Mouse (Mus musculus) adipocyte (in vitro differentiated cells): Measurements from ENCODE around the gene Ascl5.
A peak's percentile ranks its signal among the peaks of the same experiment; 100 is the strongest.

Experiments used
- DNase-seq: peaks from one replicate; pipeline ENCODE4 v3.0.0-alpha.2; 2016; ENCODE audit warnings: low spot score

Ascl5 gene

DNA sequence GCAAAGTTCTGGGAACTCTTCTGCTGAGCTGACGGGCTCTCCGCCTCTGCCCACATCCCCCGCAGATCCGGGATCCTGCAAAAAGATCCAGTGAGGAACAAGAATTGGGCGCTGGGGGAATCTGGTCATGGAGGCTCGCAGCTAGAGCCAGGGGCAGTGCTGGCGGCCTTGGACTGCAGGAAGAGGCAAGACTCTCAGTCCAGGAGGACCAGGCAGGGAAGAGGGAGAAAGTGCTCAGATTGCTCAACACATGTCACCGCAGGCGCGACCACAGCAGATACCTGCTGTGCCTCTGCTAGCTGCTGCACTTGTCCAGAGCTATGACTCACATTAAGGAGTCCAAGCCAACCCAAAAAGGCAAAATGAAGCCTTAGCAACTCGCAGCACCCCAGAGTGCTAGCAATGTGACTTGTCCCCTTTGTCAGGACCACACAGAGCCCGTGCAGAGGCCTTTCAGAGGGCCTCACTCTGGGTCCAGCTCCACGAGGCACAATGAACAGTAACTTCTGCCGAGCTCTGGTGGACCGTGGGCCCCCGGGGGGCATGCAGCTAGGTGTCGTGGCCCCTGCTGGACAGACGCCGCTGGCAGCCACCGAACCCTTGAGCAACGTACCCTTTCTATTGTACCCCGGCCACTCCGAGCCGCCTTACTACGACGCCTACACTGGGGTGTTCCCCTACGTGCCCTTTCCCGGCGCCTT is at the start of gene Ascl5:
Gene Ascl5 (plus strand): TSS at position 493 of the 701 bp plus-strand sequence.
- DNase-seq: no peak

DNA sequence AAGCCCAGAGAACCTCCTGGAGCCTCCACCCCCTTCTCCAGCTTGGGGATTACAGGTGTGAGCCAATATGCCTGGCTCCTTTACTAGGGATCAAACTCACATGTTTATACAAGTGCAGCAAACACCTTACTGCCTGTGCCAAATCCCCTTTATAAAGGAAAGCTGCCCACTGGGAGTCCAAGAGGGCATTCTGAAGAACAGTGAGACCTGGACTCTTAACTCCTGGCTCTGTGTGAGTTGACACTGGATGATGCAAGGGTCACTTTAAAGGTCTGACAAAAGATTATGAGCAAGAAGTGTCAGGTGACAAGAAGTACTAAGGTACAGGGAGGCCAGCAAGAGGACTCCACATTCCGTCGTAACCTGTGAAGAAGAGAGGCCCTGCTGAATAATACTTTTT is 49.2 kb upstream of the Ascl5 start:
- no peak for DNase-seq

DNA sequence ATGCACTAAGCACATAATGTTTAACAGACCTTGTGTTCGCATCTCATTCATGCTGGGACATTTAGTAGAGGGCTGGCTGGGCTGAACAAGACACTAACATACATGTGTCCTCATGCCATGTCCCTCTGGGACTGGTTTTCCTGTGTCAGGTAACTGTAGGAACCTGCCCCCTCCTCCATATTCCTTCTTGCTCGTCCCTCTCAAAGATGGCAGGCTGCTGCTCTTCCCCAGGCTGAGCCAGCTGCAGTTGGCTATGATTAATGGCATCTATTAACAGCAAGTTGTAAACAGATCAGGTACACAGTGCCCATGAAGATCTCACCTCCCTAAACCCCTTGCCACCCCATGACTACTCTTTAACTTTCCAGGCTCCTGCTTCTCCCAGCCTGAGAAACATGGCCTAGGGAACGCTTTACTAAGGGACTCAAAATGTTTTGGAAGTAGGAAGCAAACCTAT is 44.3 kb upstream of the Ascl5 start, which contains the start of gene Igfn1:
Gene Igfn1 (minus strand): TSS at position 51 of the 457 bp plus-strand sequence.
- DNase-seq: no peak

DNA sequence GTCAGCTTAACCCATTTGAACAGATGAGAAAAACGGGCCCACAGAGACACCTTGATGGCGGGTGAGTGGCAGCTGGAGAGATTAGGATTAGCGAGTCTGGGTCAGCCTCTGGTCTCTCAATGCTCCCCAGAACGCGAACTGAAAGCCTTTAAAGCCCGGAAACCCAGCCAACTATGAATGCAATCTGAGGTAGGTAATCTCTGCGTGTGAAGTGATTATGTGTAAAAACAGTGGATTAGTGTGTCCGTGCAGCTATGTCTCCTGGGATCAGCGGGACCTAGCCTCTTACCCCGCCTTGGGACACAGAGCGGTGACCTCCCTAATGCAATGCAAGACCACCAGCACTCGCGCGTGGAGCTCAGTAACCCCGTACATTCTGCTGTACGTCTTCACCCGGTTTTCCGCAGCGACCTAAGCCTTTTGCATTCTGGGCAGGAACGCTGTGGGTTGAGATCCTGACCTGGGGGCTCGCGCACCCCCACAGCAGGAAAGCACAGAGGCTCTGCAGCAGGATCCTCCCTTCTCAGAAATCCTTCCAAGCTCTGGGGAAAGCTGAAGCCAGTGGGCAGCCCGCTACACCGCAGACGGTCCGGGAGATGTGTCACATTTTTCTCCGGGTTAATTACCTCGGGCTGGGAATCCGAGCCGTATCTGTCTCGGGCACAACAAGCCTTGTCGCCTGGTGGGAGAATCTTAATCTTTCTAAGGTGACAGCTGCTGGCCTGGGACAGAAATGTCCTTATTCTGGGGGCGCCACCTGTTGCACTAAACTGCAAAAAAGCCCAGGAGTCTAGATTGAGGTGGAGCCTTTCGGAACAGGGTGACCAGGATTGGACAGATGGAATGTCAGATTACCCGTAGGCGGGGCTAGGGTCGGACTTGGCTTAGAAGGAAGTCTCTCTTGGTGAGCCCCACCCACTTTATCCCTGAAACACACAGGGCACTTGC is 43.1 kb upstream of the Ascl5 start, which contains the start of gene Tmem9:
Gene Tmem9 (plus strand): TSS at position 940 of the 948 bp plus-strand sequence.
- peak; percentile 23 for DNase-seq

DNA sequence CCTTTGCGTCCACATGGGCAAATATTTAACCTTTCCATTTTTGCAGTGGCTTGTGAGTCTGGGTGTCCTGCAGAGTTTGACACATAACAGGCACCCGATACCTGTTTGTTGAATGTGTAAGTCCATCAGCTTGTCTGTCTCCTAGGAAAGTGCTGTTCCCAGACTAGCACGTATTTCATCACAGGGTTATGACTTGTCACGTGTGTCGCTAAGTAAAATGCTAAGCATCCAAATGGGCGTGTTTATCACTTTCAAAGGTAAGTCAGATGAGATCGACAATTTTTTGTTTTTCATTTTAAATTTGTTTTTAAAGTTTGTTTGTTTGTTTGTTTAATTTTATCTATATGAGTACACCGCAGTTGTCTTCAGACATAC is 42.5 kb upstream of the Ascl5 start:
- no peak for DNase-seq

DNA sequence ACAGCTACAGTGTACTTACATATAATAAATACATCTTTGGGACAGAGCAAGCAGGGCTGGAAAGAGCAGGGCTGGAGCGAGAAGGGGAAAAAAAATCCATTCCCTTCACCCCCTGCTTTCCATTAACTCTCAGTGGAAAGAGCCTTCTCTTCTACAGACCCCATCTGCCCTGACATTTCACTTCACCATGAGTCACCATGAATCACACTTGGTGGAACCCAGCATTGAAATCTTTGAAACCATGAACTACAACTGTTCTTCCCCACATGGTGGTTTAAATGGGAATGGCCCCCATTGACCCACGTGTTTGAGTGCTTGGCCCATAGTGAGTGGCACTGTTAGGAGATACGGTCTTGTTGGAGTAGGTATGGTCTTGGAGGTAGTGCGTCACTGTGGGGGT is 40.4 kb upstream of the Ascl5 start:
- DNase-seq: no peak

DNA sequence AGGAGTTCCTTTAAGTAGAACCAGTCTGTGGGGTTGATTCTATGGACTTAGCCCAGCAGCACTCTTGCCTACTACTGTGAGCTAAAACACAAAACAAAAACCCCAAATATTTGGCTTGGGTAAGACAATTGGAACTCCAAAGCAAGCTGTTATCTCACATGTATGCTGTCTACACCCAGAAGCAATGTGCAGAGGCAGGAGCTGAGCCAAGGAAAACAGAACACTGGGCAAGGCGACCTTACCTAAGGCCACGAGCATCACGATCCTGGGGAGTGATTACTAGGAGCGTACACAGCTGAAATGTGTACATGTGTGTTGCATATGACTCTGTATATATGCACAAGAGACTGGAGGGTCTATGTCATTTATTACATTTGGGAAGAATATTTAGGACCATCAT is 37.1 kb upstream of the Ascl5 start:
- no peak for DNase-seq

DNA sequence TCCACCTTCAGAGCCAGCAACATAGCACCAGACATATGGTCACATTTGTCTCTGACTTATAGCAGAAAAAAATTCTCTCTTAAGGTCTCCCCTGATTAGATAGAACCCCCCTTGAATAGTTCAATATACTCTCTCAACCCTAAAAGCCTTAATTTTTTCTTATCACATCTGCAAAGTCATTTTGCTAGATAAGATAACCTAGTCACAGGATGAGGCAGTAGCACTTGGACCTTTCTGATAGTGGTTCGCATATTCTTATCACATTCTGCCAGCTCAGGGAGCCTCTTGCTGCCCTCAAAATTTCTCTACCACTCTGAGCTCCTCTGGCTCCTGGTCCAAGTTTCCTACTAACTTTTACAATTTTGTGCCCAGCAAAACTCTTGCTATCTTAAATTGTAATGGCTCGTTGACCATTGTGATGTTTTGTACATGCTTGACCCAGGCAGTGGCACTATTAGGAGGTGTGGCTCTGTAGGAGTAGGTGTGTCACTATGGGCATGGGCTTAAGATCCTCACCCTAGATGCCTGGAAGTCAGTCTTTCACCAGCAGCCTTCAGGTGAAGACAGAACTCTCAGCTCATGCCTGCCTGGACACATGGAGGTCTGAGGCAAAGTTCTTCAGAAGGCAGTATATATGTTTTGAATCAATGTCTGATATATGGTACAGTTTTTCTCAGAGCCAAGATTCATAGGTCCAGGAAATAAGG is 35.7 kb upstream of the Ascl5 start:
- no peak for DNase-seq

DNA sequence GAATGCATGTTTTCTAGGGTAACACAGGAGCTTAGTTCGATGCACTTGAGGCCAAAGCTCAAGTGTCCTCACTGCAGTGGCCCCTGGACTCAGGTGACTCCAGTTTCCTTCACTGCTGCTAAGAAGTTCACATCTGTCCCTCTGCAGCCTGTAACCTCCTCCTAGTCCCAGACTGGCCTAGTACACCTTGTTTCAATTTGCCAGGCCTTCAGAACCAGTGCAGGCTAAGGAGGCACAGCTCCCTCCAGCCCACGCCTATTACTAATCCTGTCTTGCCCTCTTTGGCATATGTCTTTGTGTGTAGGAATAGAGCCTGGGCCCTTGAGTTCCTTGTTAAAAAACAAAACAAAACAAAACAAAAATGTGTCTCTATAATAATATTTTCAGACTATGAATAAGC is 33.3 kb upstream of the Ascl5 start:
- no peak for DNase-seq

DNA sequence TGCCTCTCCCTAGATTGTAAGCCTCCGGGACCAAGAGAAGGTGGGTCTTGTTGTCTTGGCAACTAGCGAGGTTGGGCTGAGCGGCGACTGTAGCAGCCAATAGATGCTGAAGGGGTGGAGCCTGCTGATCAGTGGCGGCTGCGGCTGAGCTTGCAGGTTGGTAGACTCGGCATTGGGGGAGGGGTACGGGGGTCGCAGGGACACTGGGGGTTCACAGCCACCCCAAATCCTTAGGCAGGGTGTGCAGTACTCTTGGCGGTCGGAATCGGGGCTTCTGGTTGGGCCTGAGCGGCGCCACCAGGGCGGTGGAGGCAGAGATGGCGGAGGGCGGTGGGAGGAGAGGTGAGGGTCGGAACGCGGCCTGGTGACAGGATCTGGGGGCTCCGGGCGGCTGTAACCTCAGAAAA is 32.7 kb upstream of the Ascl5 start:
- DNase-seq: peak; percentile 97

DNA sequence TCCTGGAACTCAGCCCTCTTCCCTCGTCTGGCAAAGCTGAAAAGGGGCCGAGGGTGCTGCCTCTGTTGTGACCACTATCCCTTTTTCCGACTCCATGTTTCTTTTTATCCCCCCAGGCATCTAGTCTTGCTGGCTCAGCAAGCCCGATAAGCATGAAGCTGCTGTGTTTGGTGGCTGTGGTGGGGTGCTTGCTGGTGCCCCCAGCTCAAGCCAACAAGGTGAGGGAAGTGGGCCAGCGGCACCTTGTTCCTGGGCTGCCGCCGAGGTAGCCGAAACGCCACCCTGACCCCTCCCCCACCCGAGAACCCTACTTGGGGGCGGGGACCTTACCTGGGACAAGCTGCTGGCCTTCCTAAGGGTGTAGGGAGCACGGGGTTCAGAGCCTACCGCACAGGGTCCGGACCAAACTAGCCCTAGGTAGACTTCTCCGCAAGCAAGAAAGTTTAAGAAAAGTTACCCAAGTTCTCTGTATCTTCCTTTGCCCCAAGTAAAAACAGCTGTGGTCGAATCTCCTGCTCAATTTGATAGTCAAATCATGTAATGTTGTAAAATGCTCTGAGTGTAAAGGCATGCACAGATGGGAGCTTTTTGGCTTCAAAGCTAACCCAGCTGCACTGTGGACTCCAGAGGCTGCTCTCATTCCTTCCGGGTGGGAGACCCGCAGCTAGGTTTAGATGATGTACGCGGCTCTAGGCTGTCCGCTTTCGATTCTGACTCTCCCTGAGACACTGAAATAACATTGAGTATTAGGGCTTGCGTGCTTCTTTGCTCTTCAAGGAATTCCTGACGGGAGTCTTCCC is 32.0 kb upstream of the Ascl5 start:
- DNase-seq: no peak

DNA sequence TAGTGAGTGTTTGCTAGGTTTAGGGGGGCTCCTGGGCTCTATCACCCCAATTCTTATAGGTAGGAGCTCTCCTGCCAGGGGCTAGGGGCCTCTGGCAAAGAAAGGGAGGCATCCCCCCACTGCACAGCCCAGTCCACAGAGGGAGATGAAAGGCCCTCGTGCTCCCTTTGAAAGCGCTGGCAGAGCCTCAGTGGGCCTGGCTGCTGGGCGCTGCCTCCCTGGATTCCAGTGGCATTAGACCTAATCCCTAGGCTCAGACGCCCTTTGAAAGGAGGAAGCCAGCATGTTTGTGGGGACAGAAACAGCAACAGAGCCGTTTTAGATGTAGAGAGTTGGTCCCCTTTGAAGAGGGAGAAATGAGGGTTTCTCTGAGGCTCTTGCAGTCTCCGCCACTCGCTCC is 20.4 kb upstream of the Ascl5 start:
- DNase-seq: no peak

DNA sequence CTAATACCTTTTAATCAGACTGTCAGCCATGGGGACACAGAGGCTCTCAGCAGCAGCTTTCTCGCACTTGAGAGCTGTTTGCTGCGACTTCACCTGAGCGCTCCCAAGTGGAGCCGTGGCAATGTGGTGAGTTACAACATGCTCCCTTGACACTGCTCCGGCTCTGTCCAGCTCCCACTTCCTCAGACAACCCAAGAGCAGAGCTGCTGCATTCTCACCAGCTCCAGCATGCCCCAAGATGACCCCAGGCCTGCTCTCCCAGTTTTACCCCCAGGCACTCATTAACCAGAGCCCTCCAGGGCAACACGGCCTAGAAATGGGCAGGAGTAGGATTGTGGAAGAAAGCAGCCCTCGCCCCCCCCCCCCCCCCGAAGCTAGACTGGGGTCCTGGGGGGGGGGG is 18.9 kb upstream of the Ascl5 start:
- DNase-seq: no peak

DNA sequence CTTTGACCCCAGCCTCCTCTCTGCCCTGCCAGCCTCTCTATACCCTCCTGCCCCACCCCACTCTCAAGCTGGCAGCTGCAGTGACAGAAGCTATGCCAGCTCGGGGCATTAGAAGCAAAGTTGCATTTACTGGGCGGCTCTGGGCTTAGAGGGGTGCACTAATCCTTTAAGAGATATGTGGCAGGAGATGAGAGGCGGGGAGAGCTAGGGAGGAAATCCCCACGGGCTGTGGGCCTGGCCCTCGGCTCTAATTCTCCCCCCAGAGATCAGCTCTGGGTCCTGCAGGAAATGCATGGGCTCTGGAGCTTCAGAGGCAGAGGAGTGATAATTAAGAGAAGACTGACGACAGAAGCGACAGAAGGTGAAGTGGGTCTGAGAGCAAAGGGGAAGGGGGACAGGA is 17.6 kb upstream of the Ascl5 start:
- DNase-seq: no peak

DNA sequence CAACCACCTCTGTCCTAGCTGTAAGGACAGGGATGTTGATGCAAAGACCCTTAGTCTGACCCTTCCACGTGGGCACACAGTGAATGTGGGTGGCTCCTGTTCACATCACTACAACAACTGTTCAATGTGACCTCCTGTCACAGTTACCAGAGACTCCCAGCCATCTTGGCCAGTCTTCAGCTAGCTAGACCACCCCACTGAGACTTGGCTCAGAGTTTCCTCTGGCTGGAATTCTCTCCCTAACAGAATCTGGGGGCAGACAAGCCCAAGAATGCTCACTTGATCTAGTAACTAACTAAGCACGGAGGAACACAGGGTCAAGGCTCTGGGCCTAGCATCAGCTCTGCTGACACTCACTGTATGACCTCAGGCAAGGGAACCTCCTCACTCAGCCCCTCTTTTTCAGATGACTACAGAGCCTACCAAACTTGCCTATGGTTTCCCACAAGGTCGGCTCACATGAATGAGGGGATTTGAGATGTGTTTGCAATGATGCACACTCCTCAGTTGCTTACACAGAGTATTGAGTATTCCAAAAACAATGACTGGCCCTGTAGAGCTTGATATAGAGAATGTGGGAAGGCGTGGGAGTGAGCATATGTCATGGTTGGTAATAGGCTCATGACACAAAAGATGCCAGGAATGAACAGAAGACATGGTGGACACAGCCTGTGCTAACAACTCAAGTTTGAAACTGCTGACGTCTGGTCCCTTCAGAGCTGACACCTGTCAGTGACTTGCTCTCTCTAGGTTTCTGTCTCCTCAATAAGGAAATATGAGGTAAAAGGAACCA is 11.7 kb upstream of the Ascl5 start:
- DNase-seq: no peak

DNA sequence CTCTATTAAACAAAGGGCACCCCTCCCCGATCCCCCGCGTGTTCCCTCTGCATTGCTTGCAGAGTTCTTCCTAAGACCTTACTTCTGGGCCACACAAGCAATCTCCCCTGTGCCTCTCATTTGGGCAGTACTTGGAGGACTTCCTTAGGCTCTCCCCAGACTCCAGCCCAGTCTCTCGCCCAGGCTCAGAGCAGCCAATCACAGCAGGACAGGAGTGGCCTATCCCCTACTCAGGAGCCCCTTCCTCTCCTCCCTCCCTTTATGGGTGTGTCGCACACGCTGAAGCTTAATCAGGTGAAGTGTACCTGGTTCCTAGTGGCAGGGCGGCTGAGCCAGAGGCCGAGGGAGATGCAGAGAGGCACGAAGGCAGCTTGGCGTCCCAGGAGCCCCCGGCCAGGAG is 10.2 kb upstream of the Ascl5 start:
- no peak for DNase-seq

DNA sequence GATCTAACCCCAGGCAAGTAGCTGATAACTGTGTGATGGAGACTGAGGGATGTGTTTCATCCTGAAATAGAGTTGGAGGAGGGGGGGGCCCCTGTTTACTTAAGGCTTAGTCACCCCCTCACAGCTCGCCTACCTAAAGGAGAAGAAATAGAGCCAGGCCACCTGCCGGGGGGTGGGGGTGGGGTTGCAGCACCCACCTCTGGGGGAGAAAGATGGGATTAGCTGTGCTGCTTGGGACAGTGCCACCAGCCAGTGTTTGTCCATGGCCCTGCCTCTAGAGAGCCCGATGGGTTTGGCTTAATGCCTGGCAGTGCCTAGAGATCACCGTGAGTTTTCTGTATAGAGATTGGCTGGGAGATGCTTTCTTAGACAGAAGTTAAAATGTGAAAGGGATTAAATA is 9.7 kb upstream of the Ascl5 start:
- DNase-seq: peak; percentile 11

DNA sequence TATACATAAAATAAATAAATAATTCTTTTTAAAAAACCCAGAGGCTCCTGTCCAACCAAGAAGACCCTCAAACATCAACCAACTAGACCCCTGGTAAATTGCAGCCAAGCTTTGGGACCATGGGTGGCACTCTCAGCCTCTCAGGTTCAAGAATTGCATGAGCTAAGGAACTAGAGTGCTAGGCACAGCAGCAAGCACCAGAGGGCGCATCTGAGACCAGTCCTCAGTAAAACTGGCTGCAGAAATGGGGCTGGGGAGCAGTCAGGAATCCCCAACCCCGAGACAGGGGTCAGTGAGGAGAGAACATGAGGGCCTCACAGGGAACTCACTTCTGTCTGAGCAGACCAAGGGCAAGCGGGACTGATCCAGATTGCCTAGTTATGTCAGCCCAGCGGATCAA is 4.8 kb upstream of the Ascl5 start:
- DNase-seq: peak; percentile 53

DNA sequence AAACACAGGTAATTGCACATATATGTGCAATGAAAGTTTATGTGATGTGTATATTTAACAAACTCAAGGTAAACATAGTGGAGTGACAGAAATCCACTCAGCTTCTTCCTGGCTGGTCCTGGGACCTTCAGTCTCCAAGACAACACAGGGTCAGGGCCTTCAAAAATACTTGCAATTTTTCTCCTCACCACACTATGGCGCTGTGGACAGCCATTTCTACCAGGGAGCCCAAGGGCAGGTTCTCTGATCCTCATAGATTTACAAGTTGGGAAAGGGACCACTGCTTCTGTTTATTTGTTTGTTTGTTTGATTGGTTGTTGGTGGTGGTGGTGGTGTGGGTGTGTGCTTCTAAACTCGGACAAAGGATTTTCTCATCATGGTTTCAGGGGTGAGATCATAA is 3.2 kb upstream of the Ascl5 start:
- peak; percentile 29 for DNase-seq

DNA sequence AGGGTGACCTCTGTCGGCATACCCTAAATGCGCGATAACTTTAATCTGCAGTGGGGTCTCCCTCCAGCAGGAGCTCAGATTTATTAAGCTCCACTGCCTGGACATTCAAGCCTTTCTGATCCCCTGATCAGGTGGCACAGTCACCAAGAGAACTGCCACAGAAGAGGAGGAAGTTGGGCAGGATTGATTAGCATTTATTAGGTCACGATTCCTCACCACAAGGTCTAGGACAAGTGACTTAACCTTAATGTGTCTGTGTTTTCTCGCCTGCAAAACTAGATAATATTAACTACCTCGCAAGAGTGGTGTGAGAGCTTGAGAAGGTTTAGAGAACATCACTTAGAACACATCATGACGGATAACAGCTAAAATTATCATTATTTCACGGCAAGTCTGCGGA is 2.7 kb upstream of the Ascl5 start:
- no peak for DNase-seq

DNA sequence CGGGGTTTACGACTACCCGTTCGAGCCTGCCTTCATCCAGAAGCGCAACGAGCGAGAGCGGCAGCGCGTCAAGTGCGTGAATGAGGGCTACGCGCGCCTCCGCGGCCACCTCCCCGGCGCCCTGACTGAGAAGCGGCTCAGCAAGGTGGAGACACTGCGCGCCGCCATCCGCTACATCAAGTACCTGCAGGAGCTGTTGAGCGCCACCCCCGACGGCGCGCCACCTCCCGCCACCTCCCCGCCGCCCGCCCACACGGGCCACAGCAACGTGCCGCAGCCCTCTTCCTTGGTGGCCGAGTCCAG is 360 bp downstream of the Ascl5 start:
- no peak for DNase-seq
